Mouse (Mus musculus) right cerebral cortex, postnatal 4 days (tissue): ENCODE data around the gene Kcnj9.

Source experiments
- DNase-seq: peaks from one replicate; pipeline ENCODE4 v3.0.0-alpha.2; 2022

Kcnj9 gene

GRCm38 (mm10) chr1:172311921-172312767 lies 17.0 kb downstream of the Kcnj9 start:
- DNase-seq = peak; percentile 76

DNA sequence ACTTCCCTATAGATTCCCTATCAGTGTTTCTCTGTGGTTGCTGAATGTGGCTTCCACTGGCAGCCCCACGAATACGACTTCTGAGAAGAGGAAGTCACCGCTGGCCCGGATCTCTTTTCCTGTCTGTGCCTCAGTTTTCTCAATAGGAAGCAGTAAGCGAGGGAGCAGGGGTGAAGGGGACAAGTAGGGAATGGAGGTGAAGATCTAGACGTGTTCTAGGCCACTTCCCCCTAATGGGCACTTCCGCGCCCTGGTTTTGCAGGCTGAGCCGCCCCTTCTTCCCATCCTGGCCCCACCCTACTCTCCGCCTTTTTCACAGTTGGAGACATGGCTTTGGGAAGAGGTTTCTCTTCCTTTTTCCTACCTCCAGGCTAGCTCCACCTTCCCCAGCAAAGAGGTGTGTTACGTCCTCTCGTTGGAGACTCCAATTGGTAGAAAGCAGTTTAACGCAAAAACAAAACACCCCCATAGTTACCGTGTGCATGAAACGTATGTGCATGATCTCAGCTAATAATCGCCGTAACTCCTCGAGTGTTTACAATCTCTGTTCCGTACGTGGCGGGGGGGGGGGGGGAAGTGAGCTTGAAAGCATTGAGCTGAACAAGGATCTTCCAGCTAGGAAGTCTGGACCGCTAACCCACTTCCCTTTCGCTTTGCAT lies 17.7 kb downstream of the Kcnj9 start:
- peak; percentile 27 for DNase-seq

DNA sequence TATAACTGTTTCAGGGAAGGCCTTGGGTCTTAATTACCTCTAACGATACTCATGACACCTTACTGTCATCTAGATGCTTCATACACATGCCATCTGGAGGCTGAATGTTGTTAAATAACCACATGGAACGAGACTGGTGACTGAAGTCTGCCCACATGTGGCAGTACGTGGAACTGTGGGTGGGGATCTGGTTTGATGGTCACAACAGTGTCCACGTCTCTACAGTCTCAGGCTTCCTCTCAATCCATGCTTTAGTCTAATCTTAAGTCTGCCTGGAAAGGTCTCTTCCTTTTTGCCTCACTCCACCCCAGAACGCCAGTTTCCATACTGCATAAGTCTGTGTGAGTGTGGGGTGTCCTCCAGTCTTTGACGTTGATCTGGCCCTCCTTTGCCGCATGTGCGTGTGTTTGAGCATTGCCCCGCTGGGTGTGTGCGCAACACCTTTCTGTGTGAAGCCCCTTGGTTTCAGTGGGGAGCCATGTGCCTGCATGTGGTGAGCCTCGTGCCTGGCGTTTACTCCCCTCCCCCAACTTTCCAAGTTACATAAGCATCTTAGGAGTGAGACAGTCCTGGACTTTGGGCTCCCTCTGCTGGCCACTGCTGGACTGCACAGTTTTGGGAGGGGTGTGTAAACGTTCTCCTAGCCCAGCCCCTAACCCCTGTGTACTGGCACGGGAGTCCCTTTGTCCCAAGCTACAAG lies 19.3 kb downstream of the Kcnj9 start:
- DNase-seq = peak; percentile 96

GRCm38 (mm10) chr1:172308409-172308808 lies 20.7 kb downstream of the Kcnj9 start:
- peak; percentile 39 for DNase-seq

GRCm38 (mm10) chr1:172307936-172308335 lies 21.2 kb downstream of the Kcnj9 start:
- peak; percentile 7 for DNase-seq

DNA sequence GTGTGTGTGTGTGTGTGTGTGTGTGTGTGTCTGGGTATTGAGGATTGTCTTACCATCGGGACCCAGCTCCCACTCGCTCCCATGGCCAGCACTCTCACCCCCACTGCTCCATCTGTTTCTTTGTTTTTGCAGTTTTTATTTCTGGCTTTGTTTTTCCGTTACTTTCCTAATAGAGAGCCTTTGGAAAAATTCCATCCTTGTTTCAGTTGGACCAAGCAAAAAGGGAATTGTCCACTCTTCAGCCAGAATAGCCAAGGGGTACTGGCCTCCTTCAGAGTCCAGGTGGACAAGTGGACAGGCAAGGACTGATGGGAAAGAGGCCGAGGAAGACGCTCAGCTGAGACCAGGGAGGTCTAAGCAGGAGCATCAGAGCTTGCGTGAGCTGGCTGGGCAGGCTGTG lies 22.2 kb downstream of the Kcnj9 start:
- no peak for DNase-seq

- DNase-seq = no peak
Observed at GRCm38 (mm10) chr1:172306196-172306595, 22.9 kb downstream of the Kcnj9 start.

GRCm38 (mm10) chr1:172305635-172306034 lies 23.5 kb downstream of the Kcnj9 start:
- no peak for DNase-seq

DNA sequence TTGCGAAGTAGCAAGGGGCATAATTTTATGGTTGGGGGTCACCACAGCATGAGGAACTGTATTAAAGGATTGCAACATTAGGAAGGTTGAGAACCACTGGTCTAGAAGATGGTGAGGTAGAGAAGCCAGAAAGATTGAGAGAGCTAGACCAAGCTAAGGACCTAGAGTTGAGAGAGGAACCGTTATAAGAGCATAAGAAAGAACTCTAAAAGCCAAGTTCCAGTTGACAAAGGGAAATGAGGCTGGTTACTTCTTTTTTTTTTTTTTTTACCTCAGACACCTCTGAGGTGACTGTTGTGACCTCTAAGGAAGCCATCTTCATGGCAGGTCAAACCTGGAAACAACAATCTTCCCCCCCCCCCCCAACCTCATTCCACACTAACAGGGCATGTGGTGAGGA lies 24.0 kb downstream of the Kcnj9 start:
- DNase-seq = no peak

- no peak for DNase-seq
Observed at GRCm38 (mm10) chr1:172304443-172304842, 24.7 kb downstream of the Kcnj9 start.

GRCm38 (mm10) chr1:172302851-172303250 lies 26.3 kb downstream of the Kcnj9 start:
- DNase-seq = peak; percentile 6

DNA sequence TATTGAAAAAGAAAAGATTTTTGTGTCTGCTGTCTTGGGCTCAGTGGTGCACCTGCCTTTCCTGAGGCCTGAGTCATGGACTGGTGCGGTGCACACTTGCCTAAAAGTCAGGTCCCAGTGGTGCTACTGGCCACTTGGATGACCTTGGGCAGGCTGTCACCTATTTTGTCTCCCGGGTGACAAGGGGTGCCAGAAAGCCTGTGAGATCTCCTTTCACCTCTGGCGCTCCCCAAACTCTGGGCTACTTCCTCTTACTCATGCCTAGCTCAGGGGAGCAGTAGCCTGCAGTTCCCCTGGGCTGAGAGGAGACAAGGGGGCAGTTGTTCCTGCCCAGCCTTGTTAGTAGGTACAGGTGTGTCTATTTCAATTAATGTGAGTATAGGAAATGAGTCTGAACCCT lies 26.8 kb downstream of the Kcnj9 start:
- no peak for DNase-seq

DNA sequence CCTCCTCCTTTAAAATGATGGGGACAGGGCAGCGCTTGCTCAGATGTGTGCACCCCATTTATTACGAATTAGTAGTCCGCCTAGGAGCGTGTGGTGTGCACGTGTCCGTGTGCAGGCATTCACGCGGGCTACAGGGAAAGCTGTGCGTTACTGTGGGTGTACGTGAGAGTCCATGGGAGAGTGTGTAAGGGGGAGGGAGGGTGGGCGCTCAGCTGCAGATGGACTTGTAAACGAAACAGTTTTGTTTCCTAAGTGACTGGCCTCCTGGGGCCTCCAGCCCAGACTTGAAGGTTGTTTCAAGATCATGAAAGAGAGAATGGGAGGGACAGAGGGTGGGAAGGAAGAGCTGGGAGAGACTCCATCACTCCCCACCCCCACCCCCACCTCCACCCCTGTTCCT lies 27.9 kb downstream of the Kcnj9 start:
- no peak for DNase-seq

DNA sequence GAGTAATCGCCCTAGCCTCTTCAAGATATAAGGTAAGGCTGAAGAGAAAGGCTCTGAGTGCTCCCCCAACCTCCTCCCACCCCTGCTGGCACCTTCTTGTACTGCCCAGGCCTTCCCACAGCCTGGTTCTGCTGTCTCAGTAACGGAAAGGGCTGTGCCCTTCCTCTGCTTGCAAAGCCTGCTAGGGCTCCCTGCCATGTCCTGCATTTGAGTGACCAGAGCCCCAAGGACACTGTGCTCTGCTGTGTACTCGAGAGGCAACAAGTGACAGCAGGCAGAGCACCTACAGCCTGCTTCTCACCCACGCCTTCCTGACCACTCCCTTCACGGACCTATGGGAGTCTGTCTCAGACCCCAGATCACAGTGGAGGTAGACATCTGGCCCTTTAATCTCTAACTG lies 28.9 kb downstream of the Kcnj9 start:
- DNase-seq = no peak

DNA sequence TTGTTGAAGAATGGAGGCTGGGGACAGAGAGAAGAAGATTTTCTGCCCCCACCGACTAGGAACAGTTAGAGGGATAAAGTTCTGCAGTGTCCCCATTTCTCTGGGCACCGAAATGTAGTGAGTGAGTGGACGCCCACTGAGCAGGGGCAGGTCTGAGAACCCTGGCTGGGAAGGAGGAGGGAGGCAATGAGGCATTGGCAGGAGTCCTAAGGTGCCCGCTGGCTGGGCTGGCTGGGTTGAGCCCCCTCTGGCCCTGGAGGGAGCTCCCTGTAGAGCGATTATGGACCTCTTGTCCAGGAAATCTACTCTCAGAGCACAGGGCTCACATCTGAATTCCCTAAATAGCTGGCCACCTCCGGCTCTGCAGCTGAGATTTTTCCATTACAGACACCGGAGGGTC lies 29.6 kb downstream of the Kcnj9 start:
- no peak for DNase-seq

GRCm38 (mm10) chr1:172297611-172298537 lies 31.2 kb downstream of the Kcnj9 start, which contains the start of gene Atp1a2:
Gene Atp1a2, minus strand, starts transcription at chr1:172298064.
- DNase-seq = no peak

GRCm38 (mm10) chr1:172296816-172297510 lies 32.2 kb downstream of the Kcnj9 start:
- DNase-seq = no peak

- peak; percentile 62 for DNase-seq
Observed at GRCm38 (mm10) chr1:172295751-172296197, 33.3 kb downstream of the Kcnj9 start.

- no peak for DNase-seq
Observed at GRCm38 (mm10) chr1:172293449-172293848, 35.7 kb downstream of the Kcnj9 start.

GRCm38 (mm10) chr1:172292880-172293279 lies 36.2 kb downstream of the Kcnj9 start:
- DNase-seq = no peak

DNA sequence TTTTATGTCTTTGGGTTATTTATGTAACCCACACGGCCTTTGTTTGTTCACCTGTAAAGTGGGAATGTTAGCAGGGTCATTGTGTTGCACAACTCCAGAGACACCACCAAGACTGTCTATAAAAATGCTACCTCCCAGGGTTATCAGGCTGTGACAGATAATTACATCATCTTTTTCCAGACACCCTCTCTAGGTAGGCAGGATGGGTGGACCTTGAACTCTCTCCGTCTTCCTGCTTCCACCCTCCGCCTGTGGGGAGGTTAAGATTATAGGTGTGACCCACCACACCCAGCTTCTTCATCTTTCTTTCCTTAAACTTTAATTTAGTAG lies 39.5 kb downstream of the Kcnj9 start:
- DNase-seq = no peak
